Mouse (Mus musculus) liver, adult (tissue): ENCODE data around the gene Ldlr.

Source experiments
- GATA4 ChIP-seq: IDR thresholded peaks from 2 replicates; pipeline ENCODE4 v1.6.1; 2014; ENCODE audit warnings: mild to moderate bottlenecking, low read length; ENCODE audit not compliant: insufficient replicate concordance

The Ldlr gene

DNA sequence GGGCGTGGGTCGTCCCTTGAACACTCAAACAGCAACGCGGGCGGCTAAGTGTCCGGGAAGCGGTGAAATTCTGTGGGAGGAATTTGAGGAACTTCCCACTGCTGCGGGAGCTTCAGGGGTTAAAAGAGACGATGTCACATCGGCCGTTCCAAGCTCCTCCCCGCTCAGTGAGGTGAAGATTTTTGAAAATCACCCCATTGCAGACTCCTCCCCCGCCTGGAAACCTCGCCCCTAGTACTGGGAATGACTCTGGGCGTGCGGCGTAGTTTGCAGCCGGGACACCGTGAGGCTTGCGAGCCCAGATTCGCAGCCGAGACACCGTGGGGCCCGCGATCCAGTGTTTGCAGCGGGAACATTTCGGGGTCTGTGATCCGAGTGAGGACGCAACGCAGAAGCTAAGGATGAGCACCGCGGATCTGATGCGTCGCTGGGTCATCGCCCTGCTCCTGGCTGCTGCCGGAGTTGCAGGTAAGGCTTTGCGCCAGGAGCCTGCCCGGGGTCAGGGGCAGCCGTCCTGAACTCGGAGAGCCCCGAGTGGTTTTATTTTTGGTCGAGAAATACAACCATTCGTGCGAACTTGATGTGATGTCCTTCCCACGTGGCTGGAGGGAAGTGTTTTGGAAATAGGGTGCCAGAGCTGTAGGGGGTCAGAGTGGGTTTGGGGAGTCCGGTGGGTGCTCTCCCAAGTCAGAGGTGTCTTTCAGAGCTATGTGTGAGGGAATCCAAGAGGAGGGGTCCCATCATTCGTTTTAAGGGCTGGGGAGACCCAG is at the start of gene Ldlr:
TSS of gene Ldlr (plus strand) at position 107 of the 770 bp plus-strand sequence.
- no peak for TF ChIP-seq GATA4

DNA sequence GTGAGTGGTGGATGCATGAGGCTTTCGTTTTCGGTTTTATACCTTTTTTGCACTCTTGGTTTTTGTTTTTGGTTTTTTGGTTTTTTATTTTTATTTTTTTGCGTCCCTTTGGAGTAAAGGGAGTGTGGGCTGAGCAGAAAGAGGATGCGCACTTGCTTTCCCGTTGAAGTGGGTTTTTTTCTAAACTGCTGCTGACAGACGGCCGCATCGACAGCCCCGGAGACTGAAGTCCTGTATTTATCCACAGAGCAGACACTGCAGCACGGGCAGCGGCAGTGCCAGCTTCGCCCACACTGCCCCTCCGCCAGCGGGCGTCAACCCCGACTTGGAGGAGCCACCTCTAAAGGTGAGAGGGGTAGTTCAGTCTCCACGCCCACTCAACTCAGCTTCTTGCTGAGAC is 45.6 kb upstream of the Ldlr start:
- no peak for TF ChIP-seq GATA4

DNA sequence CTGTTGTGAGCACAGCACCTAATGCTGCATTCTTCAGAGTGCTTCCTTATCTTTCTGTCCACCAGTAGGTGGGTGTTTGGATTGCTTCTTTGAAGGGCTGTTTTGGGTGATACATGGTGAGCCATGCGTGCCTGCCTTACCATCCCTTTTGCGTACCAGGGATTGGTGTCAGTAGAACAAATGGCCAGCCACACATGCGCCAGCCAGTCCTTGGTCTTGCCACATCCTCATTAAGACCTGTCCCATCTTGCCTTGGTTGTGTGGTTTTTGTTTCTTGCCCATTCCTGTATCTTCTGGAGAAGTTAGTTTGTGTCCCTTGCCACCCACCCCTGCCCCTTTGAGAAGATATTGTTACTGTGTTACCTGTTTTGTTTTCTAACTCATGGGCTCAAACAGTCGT is 42.8 kb upstream of the Ldlr start:
- TF ChIP-seq GATA4 = no peak

DNA sequence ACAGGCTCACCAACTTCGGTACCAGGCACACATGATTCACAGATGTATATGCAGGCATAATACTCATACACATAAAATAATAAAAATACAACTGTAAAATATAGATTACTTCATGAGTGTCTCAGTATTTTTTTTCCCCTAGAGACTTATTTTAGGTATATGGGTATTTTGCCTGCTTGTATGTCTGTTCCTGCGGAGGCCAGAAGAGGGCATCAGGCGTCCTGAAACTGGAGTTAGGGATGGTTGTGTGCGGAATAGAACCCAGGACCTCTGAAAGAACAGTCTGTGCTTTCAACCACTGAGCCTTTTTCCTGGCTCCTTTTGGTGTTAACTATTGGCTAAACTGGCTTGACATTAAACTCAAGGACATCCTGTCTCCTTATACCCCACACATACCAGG is 40.5 kb upstream of the Ldlr start:
- TF ChIP-seq GATA4 = no peak

DNA sequence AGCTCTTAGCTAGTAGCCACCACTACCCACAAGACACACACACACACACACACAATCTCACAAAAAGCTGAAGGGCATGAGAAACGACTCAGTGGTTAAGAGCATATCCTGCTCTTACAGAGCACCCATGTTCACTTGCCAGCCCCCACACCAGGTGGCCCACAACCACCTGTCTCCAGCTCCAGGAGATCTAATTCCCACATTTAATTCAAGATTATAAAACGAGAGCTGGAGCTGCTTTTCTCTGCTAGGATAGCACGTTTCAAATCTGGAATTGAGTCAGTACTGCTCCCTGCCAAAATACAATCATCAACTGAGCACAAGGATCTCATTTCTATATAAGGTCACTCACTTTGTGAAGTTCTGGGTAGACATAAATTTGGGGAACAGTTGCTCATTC is 39.4 kb upstream of the Ldlr start:
- no peak for TF ChIP-seq GATA4

DNA sequence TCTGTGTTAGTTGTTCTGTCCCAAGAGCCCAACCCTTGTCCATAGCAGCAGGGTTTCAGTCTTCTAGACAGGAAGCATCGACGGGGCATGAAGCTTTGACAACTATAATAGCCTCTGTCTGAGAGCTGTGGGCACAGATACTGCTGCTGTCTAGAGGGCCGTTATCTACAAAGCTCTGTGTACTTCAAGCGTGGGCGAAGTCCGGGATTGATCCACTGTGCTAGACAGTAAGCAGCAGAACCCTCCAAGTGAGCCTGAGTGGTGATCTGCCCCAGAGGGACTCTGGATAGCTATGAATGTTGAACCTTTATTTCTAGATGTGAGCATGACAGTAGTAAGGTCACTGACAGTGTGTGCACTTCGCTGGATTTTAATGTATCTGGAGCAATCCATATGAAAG is 34.7 kb upstream of the Ldlr start:
- peak; percentile 93 for TF ChIP-seq GATA4

DNA sequence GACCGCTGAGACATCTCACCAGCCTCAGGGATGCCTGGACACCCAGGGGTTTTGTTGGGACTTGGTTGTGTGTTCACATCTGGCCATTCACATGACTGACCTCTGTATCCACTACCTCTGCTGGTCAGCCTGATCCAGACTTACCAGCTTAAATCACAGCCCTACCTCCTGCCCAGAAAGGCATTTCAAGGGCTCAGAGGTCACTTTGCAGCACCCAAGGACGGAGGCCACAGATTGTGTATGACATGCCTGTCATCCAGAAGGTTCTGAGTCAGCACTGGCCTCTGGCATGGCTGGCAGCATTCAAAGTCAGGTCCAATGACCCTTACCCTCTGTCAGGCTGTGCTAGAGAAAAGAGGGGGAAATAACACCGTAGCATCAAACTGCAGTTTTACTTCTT is 33.3 kb upstream of the Ldlr start:
- no peak for TF ChIP-seq GATA4

DNA sequence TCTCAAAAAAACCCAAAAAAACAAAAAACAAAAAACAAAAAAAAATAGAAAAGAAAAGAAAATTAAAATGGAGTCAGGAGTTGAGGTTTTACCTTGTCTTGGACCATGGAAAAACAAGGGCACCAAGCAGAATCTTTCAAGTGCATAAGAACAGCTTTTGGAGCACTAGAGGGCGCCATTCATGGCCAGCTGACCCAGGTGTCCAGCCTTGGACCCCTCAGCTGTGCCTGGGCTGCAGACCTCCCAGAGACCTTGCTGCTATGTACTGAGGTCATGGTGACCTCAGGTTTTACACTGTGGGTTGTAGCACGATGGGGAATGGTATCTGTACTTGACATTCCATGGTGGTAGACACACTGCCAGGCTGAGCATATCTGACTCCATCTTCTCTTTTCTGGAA is 31.4 kb upstream of the Ldlr start:
- TF ChIP-seq GATA4 = no peak

DNA sequence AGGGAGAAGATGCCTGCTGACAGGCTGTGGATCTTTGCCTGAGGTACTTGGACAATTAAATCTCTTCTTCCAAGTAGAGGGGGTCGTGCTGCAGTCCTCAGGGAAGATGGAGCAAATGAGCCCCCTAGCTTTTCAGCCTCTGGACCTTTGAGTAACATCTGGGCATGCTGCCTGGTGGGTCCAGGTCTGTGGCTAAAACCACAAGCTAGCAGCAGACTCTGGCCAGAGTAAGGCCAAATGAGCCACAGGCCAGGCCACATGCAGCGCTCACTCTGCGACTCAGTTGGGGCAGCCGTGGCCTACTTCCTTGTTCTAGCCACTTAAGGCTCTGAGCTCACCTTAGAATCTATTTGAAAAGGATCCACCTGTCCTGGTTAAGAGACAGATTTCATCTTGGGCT is 30.8 kb upstream of the Ldlr start:
- TF ChIP-seq GATA4 = no peak

DNA sequence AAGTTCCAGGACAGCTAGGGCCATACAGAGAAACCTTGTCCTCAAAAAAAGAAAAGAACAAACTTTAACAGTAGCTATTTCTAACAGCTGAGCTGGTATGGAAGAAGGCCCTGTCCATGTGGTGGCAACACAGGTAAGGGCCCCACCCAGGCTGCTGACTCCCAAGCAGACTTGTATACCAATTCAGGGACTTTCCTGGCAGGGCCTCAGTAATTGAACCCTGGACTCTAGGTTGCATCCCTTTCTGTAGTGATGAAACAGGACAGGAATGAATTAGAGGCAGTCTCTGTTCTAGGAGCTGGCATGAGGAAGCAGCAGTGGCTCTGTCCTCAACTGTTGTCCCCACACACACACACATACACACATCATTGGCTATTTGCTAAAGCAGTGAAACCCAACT is 29.2 kb upstream of the Ldlr start:
- no peak for TF ChIP-seq GATA4

DNA sequence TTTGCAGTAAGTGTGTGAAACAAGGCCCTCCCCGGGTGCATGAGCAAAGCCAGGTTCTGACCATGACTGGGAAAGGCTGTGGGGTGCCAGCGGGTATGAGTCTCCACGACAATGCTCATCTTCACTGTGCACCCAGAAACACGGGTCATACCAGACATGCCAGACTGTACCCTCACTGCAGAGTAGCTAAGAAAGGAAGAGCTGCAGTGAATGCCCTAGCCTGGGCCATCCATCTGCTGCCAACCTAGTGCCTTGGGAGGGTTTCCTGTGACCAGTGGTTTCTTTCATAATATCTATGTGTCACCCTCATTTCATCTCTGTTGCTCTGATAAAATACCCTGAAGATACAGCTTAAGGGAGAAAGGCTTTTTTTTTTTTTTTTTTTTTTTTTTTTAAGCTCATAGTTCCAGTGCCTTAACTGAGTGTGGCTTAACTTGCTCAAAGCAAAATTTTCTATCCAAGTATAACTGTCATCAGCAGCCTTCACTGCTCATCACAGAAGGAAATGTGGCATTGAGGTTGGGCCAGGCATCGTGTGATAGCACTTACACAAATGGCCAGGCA is 28.0 kb upstream of the Ldlr start:
- no peak for TF ChIP-seq GATA4

DNA sequence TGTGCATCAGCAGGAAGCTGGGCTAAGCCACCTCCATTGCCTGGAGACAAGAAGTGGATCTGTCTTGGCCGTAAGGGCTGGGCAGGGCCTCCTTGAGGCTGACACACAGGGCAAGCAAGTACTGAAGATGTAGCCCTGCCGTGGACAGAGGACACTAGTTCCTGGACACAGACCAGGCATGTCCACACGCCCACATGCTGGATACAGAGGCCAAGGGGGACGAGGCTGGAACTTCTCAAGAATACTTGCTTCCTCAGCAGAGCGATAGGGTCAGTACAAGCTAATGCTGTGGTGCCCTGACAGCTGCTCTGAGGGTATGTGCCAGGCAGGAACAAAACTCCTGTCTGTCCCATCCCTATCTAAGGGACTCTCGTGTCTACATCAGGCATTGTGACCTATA is 26.2 kb upstream of the Ldlr start:
- no peak for TF ChIP-seq GATA4

DNA sequence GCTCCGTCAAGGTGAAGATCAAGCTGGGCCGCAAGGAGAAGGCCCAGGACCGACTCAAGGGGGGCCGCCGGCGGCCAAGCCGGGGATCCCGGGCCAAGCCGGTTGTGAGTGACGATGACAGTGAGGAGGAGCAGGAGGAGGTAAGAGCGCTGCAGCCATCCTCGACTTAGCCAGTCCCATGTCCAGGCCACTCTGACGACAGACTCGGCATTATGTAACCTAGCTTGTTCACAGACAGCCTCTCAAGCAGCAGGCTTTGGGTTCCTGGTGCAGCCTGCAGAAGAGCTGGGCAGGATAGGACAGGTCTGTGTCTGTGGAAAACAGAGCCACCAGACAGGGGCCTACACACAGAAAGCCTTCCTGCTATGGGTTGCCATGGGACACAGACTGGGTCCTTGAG is 22.2 kb upstream of the Ldlr start:
- TF ChIP-seq GATA4 = no peak

DNA sequence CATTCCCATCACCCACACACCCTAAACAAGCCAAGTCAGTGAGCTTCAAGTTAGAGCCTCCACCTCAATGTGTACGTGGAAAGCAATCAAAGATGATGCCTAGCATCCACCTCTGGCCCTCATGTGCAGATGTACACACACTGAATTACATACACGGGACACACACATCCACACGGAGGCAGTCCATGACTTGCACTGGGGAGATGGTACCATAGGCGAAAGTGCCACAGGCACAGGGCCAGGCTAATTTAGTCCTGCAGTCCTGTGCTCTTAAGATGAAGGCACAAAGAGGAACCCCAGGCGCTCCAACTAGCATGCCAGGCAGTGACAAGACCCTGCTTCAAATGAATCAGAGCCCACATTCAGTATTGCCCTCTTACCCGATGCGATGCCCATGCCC is 19.8 kb upstream of the Ldlr start:
- no peak for TF ChIP-seq GATA4

DNA sequence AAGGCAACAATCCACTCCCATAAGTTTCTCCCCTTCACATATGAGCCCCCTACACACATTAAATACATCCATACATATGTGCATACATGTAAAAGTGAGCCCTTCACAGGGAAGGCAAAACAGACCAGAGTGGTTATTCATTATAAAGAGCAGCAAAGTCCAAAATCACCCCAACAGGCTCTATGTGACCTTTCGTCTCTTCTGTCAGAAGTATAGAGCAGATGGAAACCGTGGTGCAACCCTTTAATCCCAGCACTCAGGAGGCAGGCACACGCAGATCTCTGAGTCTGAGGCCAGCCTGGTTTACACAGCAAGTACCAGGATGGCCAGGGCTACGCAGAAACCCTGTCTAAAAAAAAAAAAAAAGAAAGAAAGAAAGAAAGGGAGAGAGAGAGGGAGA is 17.2 kb upstream of the Ldlr start:
- no peak for TF ChIP-seq GATA4

DNA sequence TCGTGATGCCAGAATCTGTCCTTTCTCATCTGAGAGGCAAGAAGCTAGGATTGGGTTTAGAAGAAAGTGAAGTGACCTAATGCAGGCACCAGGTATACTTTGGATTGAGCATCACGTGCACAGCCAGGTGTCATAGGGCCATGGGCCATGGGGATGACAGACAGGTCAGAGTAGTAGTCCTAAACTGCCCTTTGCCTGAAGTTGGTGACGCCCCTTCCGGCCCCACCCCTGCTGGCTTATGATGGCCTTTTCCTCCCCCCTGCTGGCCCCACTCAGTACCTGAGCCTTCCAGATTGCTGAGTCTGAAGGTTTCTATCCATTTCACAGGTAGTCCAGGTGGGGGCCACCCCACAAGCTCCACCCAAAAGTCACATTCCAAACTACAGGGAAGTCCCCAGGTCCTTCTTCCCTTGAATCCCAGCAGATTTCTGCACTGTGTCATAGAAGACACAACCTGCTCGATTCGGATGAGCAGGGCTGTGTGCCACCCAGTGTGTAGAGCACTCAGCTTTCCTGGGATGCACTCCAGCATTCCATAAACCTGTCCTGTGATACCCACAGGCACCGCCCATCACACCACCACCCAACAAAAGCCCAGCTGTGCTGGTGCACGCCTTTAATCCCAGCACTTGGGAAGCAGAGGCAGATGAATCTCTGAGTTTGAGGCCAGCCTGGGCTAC is 16.6 kb upstream of the Ldlr start:
- TF ChIP-seq GATA4 = no peak

DNA sequence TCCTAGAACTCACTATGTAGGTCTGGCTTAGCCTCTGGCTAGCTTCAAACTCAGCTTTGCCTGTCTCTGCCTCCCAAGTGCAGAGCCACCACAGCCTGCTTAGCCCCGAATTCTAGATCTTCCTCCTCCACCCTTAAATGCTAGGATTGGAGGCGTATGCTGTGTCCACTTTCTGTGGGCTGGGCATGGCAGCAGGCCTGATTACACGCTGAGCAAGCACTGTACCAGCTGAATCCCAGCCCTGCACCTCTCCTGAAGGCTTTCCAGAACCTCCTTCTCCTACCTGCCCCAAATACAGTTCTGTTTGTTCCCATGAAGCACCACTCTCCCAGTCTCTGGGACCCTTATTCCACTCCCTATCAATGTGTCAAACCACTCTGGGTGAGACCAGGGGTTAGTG is 13.9 kb upstream of the Ldlr start:
- no peak for TF ChIP-seq GATA4

DNA sequence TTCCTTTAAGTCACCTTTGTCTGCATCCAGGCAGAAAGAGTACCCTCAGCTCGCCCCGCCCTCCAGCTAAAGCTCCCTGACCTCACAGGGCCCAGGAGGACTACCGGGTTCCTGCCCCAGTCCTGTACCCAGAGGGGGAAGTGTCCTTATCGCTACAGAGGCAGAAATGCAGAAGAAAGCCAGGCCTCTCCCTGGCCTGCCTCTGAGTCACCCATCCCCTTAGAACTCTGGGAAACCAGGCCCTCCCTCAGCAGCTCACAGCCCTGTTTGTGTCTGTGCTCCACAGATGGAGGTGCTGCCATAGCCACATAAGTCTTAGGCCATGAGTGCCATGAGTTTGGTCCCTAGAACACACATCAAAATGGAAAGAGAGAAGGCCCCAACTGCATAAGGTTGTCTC is 8.0 kb upstream of the Ldlr start:
- no peak; the same call in 1 of the 2 replicates for TF ChIP-seq GATA4
